Mouse (Mus musculus) ovary, postnatal 10 days (tissue): ENCODE measurements at regions not wholly inside any gene's neighbourhood (a gene's known extent, or its start where the extent isn't known, plus 50 kb on each side); places are given as distances from the start of the nearest gene placed in this dataset.

Source experiments
- DNase-seq: peaks from one replicate; pipeline ENCODE4 v3.0.0; 2022; ENCODE audit warnings: low spot score

- DNase-seq: no peak
Measured at GRCm38 (mm10) chr2:159138603-159139002, 344.0 kb downstream of the Dhx35 start.

GRCm38 (mm10) chr2:159145980-159146379 is 351.4 kb downstream of the Dhx35 start:
- no peak for DNase-seq

GRCm38 (mm10) chr2:159163985-159164384 is 369.4 kb downstream of the Dhx35 start:
- DNase-seq: no peak

- no peak for DNase-seq
Measured at GRCm38 (mm10) chr2:159168553-159169064, 374.0 kb downstream of the Dhx35 start.

- no peak for DNase-seq
Measured at GRCm38 (mm10) chr2:159196156-159196555, 401.5 kb downstream of the Dhx35 start.

GRCm38 (mm10) chr2:159232266-159232665 is 437.7 kb downstream of the Dhx35 start:
- no peak for DNase-seq

GRCm38 (mm10) chr2:159235000-159235399 is 440.4 kb downstream of the Dhx35 start:
- no peak for DNase-seq

GRCm38 (mm10) chr2:159250065-159250464 is 455.5 kb downstream of the Dhx35 start:
- DNase-seq: no peak

GRCm38 (mm10) chr2:159250993-159251665 is 456.5 kb downstream of the Dhx35 start:
- no peak for DNase-seq

GRCm38 (mm10) chr2:159270221-159271080 is 475.8 kb downstream of the Dhx35 start:
- DNase-seq: no peak

GRCm38 (mm10) chr2:159278896-159279295 is 484.3 kb downstream of the Dhx35 start:
- no peak for DNase-seq

GRCm38 (mm10) chr2:159281558-159282320 is 487.1 kb downstream of the Dhx35 start:
- DNase-seq: no peak

- no peak for DNase-seq
Measured at GRCm38 (mm10) chr2:159284100-159284499, 489.5 kb downstream of the Dhx35 start.

- no peak for DNase-seq
Measured at GRCm38 (mm10) chr2:159284525-159285189, 490.1 kb downstream of the Dhx35 start.

GRCm38 (mm10) chr2:159287996-159288563 is 493.5 kb downstream of the Dhx35 start:
- DNase-seq: no peak

- DNase-seq: no peak
Measured at GRCm38 (mm10) chr2:159290081-159290480, 495.5 kb downstream of the Dhx35 start.

GRCm38 (mm10) chr2:159307001-159307400 is 512.4 kb downstream of the Dhx35 start:
- DNase-seq: no peak

GRCm38 (mm10) chr2:159334711-159335110 is 540.1 kb downstream of the Dhx35 start:
- no peak for DNase-seq

- no peak for DNase-seq
Measured at GRCm38 (mm10) chr2:159336646-159337045, 542.0 kb downstream of the Dhx35 start.

GRCm38 (mm10) chr2:159343624-159344560 is 549.3 kb downstream of the Dhx35 start:
- no peak for DNase-seq
